Mouse (Mus musculus): ENCODE measurements at regions not wholly inside any gene's neighbourhood (a gene's known extent, or its start where the extent isn't known, plus 50 kb on each side); places are given as distances from the start of the nearest gene placed in this dataset.

DNA sequence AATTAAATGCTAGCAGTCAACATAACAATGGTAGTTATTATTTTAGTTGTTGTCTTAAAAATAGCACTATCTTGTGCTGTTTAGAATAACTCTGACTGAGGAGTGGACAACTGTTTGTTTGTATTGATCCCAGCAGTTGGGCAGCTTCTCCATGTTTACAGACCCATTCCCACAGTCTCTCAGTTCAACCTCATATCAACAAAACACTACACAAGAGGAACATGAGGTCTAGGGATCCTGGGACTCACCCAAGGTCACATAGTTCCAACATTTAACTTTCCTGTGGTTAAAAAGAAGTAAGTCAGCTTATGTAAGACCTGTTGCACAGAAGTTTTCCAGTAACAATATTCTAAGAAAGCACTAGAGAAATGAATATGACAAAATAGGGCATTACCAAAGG is 203.0 kb upstream of the Usp24 start:
- DNase-seq (ENCODE audit: low spot score in 2 of 2), result no peak

DNA sequence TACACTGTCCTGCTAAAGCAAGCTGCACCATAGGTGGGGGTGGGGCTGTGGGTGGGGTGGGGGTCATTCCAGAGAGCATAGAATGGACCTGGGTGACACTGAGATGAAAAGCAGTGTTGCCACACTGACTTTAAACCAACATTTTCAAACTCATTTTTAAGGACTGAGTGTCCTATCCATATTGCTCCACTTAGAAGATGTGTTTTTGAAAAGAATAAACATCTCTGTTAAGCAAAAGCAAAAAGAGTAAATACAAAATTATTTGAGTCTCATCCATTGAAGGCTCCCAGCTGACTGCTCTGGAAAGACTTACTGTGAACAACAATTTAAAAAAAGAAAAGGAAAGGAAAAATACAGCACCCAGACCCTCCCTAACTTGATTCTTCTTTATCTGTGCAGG is 202.3 kb upstream of the Usp24 start:
- no peak for DNase-seq (ENCODE audit: low spot score in 2 of 2)

DNA sequence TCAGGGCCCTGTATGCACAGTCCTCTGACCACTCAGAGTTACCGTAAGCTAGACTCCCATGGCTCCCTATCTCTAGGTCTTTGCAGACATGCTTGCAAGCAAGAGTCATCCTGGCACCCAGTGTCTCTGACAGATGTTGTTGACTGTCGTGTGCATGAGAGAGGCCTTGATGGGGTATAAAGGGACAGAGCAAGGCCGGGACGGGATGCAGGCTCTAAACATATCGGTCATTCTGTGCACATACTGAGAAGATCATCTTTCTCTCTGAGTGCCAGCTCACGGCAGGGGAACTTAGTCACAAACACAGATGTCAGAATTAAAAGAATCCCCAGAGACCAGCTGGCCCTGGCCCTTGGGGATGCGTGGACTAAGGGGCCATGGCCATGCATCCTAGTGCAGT is 199.4 kb upstream of the Usp24 start:
- DNase-seq (ENCODE audit: low spot score in 2 of 2), result no peak

DNA sequence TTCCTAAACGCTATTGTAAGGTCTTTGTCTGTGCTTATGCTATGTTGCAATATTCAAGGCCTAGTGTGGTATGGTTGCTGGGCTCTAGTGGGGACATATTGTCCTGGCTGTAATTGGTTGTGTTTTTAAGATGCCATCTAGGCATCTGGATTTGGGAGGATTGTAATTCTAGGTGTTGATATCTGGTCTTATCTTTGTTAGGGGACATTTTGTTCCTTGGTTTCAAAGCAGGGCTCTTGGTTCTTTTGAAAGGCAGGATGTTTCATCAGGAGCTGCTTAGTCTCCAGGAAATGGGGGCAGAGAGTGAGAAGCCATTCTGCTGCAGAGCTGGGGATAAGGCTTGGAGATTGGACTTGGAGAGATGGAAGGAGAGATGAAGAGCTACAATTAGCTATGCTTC is 194.7 kb upstream of the Usp24 start:
- no peak for DNase-seq (ENCODE audit: low spot score in 2 of 2)

DNA sequence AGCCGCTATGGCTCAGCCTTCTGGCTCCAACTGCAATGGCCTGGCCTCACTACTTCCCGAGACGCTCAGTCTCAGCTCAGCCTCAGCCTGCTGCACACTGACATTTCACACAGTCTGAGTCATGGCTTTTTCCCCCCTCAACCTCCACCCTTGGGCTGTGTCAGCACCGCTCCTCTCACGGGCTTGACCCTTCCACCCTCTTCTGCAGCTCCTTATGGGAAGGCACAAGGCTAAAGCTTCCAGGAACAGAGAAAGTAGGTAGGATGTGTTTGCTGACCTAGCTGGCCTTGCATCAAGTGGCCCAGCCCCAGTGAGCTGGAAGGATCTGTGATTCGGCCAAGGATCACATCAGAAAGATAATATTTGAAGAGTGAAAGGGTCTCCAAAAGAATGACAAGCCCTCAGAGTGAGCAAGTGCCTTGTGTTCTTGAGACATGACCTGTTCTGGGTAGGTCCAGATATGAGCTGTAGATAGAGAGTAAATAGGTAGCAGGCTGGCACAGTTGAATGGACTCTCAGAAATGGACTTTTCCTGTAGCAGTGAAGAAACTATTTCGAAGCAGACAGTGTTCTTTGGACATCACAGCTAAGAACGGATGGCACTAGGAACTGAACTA is 192.9 kb upstream of the Usp24 start:
- DNase-seq (ENCODE audit: low spot score in 2 of 2), result no peak

DNA sequence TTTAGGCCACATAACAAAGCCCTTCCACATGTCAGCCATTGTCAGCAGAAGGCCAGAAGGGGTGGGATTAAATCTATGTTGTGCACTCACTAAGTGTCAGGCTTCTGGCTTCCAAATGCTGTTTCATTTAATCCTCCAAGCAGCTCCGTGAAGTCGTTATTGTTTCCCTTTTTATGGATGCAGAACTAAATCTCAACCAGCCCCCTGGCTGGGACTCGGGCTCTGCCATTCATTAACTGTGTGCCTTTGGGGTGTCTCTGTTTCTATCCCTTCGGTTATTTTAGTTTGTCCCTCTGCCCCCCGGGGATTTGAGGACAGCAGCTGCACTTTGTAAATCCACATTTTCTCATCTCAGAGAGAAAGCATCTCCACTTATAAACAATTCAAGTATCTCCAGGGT is 188.8 kb upstream of the Usp24 start:
- no peak for DNase-seq (ENCODE audit: low spot score in 2 of 2)

DNA sequence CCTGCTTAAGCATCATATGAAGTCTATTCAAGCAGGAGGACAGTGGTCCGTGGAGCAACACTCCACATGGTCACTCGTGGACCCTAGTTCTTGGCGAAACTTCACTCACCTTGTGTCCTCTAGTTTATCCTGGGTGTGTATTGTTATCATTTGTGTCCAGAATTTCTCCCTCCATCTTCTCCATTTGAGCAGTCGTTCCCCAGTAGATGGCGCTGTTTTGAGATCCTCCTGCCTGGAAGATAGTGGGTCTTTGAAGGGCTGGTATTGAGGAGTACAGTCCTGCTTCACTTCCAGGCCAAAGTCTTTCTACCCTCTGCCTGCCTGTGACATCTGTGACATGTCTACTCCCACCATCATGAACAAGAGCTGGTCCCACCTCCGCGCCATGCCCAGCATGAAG is 188.4 kb upstream of the Usp24 start:
- DNase-seq (ENCODE audit: low spot score in 2 of 2), result no peak

DNA sequence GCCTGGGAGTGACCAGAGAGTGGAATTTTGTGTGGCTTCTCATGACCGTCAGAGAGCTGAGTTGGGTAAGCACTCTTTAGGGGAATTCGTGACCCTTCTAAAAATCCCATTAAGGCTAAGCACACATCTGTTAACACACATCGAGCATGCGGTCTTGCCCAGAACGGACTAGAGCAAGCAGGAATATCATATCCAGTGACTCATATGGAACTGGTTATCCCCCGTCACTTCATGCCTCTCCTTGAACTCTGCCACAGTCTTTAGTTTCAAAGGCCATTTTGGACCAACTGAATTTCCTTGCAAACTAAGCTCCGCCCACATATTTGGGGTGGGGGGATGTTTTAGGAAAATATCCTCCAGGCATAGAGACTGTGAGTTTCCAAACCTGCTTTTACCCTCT is 186.7 kb upstream of the Usp24 start:
- no peak for DNase-seq (ENCODE audit: low spot score in 2 of 2)

DNA sequence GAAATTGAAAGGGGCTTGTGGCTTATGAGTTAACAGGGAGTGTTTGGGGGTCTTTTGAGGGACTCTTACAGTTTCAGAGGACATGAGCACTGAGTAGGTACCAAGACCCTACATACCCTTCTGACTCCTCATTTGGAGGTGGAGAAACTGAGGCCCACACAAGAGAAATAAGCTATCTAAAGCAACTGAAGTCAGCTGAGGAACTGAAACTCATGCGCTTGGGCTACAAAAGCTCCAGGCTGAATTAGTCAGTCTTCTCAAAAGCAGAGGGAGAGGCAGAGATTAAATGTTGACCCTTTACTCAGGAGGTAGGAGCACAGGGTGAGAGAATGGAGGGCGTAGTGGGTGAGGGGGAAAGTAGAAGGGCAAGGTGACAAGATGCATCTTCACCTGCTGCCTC is 186.2 kb upstream of the Usp24 start:
- DNase-seq (ENCODE audit: low spot score in 2 of 2), result no peak

DNA sequence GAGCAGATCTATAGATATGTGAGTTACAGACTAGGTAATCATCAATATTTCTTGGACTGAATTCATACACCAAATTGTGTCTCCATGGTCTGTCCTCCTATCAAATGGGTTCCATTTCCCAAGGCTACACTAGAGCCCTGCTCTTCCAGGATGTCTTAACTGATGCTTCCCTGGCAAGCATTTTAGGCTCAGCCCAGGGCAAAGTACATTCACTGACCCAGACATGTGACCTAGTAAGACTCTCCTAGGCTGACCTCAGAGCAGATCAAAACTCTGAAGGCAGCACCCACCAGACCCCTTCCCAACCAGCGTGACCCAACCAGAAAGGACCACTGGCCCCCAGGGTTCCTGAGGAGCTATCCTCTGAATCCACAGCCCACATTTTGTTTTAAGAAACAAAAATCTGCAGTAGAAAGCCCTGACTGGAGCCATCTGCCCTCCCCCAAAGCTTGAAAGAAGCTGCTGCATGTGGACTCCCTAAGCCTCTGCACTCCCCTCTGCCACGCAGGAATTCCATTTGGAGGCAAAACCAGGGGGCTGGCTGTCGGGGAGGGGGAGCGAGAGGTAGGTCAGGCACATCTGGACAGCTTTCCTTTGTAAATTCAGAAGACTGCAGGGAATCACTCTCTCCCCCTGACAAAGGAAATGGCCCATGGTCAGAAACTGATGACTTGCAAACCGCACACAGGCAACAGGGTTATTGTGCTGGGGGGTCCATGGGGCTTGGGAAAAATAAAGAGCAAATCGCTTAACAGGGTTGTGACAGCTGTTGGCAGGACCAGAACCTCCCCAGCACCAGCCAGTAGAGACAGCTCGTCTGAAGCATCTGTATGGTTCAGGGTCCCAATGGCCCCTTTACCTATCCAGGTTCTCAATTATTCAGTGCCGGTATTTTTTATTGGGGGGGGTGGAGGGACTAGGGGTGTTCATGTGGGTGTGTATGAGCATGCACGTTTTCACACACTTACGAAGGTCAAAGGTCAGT is 182.0 kb upstream of the Usp24 start:
- no peak for DNase-seq (ENCODE audit: low spot score in 2 of 2)

DNA sequence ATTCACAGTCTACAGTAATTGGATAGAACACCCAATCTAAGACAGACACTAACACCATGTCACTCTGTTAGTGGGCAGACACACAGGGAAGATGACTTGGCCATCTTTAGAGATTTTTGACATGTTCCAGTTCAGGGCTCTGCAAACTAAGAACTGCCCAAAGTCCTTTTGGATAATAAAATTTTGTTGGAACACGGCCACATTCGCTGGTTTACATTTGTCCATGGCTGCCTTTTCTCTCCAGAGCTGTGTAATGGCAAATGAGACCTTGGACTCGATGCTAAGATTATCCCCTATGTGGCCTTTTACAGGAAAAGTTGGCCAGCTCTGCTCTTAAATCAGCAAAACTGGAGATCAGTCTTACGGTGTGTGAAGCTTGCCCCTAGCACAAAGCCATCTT is 173.3 kb upstream of the Usp24 start:
- DNase-seq (ENCODE audit: low spot score in 2 of 2), result no peak

DNA sequence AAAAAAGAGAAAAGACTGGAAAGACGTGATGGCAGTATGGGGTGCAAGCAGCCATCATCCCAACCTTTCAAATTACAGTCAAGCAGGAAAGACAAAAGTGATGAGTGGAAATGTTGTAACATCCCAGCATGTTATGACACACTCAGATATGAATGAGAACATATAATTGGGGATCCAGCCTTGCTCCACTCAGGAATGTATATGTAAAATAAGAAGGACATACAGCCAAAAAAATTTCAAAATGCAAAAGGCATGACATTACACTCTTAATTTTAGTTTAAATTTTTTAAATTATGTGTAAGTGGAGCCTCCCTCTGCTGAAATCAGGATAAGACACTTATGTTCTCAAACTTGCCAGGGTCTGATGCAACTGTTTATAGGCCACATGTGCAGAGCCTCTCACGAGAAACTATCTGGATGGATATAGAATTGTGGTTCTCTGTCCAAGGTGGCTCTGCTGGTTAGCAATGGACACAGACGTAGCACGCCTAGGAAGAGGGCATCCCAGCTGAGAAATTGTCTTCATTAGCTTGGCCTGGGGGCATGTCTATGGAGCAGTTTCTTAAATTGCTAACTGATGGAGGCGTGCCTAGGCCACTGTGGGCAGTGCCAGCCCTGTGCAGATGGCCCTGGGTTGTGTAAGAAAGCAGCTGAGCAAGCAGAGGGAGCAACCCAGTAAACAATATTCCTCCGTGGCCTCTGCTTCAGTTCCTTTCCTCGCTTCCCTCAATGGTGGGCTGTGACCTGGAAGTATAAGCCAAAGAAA is 171.5 kb upstream of the Usp24 start:
- DNase-seq (ENCODE audit: low spot score in 2 of 2), result no peak

DNA sequence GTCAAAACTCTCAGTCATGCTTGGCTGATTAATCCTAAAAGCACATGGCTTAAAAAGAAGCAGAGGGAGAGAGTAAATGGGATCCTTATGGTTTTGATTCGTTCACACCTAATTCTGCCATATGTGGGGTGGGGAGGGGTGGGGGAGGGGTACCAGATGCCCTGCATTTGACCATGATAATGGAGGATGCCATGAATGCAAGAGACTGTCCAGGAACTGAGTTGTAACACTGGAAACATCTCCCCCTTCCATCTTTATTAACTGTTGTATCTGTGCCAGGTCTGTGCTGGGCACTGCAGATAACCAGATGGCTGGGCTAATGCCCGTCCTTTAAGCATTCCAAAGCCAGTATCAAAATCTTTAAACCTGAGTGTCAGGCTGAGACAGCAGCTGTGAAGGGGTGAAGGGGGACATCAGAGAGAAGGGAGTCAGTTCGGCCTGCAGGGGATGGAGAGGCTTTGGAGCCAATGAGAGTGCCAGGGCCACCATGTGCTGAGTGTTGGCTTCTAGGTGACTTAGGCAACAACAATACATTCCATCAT is 169.0 kb upstream of the Usp24 start:
- DNase-seq (ENCODE audit: low spot score in 2 of 2), result no peak

DNA sequence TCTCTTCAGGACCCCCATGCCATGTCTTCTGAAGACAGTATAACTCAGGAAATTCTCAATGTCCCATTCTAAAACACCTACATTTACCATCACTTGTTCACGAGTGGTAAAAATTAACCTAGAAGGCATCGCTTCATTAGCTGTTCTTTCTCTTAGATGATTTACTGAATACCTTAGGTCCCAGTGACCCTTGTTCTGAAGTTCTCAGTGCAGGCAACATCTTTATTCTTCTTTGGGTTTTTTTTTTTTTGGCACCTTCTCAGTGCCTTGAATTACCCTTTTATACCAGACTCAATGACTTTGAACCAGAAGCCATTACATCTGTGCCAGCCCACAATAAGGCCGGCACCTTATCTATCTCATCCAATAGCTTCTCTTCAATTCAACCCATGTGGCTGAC is 167.1 kb upstream of the Usp24 start:
- DNase-seq (ENCODE audit: low spot score in 2 of 2), result no peak

DNA sequence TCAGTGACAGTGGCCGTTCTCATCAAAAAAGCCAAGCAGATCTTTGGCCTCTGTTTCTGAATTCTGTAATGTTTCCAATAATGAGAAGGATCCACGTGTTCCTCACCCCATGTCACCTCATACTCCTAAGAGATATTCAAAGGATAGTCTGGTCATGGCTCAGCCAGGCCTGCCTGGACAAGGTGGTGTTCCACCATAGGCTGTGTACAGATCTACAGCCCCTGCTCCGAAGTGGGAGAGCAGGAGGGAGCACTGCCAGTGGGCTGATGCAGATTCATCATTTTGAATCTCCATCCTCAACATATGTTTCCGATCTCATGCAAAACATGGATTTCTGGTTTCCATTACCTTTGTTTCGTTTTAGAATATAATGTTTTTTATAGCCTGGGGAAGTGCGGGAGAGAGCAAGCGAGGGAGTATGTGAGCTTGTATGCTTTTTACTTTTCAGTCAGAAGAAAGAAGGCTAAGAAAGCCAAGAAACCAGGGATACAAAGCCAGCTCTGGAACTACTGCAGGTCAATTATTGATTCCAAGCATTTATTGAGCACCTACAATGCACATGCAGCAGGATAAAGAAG is 166.5 kb upstream of the Usp24 start:
- no peak for DNase-seq (ENCODE audit: low spot score in 2 of 2)

DNA sequence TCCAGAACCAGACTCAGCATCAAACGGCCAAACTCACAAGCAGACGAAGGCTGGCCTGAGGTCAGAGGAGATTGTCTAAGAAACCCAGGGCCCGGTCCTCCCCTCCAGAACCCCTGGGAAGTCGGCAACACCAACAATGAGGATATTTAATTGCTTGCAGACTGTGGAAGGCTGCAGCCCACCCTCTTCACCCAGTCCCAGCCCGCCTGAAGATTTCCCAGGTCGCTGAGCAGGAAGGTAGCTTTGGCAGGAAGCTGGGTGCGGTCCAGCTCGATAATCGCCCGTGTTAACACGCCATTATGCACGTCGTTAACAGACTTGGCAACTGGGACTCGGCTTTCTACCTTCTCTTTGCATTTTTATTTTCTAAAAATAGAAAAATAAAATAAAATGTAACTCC is 165.2 kb upstream of the Usp24 start:
- DNase-seq (ENCODE audit: low spot score in 2 of 2), result no peak

DNA sequence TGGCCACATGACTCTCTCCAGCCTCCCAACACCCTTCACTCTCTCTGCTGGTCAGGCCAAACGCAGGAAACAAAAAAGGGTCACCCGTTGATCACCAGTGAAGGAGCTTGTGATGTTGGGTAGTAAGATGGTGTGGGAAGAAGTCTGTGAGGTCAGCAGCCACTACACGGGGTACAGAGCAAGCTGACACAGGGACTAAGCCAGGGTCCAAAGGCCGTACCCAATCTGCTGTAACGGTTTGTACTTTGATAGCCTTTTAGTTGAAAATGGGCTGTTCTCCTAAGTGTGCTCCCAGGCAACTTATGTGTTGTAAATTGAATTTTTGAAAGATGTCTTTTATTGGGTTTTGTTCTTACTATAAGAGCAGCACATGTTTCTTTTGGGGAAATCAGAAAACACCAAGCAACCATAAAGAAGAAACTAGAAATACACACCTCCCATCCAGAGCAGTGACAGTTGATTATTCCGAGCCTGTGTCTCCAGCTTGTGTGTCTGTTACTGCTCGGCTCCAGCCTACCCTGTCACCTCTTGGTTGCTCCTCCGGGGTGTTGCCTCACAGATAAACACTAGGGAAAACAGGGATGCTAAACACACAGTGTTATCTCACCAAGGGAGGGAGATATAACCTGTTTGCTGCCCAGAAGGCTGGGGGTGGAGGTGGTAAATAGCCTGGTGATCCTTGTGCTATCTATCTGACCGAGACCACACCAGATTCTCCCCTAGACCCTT is 158.4 kb upstream of the Usp24 start:
- DNase-seq (ENCODE audit: low spot score in 2 of 2), result no peak

DNA sequence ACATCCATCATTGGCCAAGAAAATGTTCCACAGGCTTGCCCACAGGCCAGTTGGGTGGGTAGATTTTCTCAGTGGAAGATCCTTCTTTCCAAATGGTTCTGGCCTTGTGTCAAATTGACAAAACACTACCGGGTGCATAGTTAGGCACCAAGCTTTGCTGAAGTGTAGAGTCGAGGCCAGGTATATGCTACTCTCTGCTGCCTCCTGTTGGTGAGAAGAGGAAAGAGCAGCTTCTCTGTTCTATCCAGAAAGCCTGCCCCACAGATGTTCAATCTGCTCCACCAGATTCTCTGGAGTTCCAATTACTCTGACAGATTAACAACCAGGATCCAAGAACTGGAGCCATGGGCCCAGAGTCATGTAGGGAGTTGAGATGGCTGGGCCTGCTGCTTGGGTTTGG is 154.4 kb upstream of the Usp24 start:
- DNase-seq (ENCODE audit: low spot score in 2 of 2), result no peak

DNA sequence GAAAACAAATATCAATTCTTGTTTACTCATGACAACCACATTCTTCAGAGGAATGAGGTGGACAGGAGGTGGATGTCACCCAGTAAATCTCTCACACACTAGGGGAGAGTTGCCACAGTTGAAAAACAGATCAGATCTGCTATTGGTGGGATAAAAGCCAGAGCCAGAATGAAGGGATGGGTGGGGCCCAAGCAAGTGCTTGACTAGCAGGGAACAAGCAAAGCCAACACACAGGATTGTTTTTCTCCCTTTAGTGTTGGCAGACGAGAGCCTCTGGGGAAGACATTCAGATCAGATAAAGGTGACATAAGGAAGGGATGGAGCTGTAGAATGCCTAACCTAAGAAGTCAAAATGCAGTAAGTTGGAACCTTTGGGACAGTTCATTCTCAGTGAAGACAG is 153.5 kb upstream of the Usp24 start:
- no peak for DNase-seq (ENCODE audit: low spot score in 2 of 2)

DNA sequence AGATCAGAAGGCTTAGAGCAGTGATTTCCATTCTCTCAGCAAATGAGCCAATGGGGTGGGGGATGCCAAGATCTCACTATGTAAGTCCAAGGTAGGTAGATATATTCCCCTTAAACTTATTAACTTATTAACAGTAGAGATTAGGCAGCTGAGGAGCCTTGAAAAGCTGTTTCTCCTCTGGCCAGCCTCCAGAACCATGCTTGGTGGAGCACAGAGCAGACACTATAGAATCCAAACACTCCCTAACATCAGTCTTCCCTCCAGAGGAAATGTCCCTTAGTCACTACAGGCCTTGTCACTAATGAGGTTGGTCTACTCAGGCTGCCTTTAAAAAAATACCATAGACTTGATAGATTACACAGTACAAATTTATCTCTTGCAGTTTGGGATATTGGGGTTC is 152.8 kb upstream of the Usp24 start:
- DNase-seq (ENCODE audit: low spot score in 2 of 2), result no peak

DNA sequence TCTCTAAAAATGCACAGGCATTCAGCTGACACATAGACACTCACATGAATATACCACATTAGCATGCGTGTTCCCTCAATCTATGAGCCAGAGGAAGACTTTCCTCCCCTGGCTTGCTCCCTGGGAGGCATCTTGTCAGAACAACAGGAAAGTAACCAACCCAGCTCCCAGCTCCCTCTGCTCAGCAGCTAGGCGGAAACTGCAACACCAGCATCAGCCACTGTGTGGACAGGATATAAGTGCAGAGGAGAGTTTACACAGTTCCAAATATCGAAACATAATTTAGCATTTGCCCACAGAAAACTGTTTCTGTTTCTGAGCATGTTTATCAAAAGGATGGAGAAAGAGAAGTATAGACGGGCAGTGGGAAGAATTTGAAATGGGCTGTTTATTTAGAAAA is 148.3 kb upstream of the Usp24 start:
- no peak for DNase-seq (ENCODE audit: low spot score in 2 of 2)
